Mouse (Mus musculus) myocyte (in vitro differentiated cells): ENCODE results near the gene Aars2. TPM values are rescaled to one million over a fixed set of nuclear protein-coding genes. Genes with fewer than 3 reads are reported as not detected.

Experiments
- H3K27me3 ChIP-seq: one replicate; pipeline ENCODE4 v1.6.1; 2011; ENCODE audit not compliant: control insufficient read depth, insufficient read depth, insufficient read length
- H3K36me3 ChIP-seq: one replicate; pipeline ENCODE4 v1.6.1; 2011; ENCODE audit not compliant: control insufficient read depth, insufficient read depth
- H3K4me2 ChIP-seq: one replicate; pipeline ENCODE4 v1.6.1; 2011; ENCODE audit warnings: low read depth, control low read depth
- H3K4me3 ChIP-seq: one replicate; pipeline ENCODE4 v1.5.1; 2011; ENCODE audit warnings: mild to moderate bottlenecking, control low read depth, moderate library complexity
- H3K79me2 ChIP-seq: one replicate; pipeline ENCODE4 v1.6.1; 2011; ENCODE audit not compliant: control insufficient read depth, insufficient read depth
- H3ac ChIP-seq: one replicate; pipeline ENCODE4 v1.6.1; 2011; ENCODE audit not compliant: control insufficient read depth, insufficient read length
- CEBPB ChIP-seq: IDR thresholded peaks from 2 replicates; pipeline ENCODE4 v1.6.1; 2011; ENCODE audit warnings: mild to moderate bottlenecking, moderate library complexity; ENCODE audit not compliant: poor library complexity, insufficient read depth, severe bottlenecking
- E2F4 ChIP-seq: IDR thresholded peaks from one replicate; pipeline ENCODE4 v1.6.1; 2011; ENCODE audit warnings: mild to moderate bottlenecking, control low read depth, moderate library complexity; ENCODE audit not compliant: insufficient read depth
- MAX ChIP-seq: IDR thresholded peaks from one replicate; pipeline ENCODE4 v1.6.1; 2011; ENCODE audit warnings: low read depth, mild to moderate bottlenecking, control low read depth
- MYOD1 ChIP-seq, 3 experiments: IDR thresholded peaks; one replicate each; pipeline ENCODE4 v1.6.1; 2011; ENCODE audit warnings: control low read depth in 2 of 3, low read depth in 2 of 3, mild to moderate bottlenecking in 2 of 3, moderate library complexity in 1 of 3; ENCODE audit not compliant: insufficient read length in 2 of 3, control insufficient read depth in 1 of 3
- MYOG ChIP-seq, 3 experiments: IDR thresholded peaks; one replicate each; pipeline ENCODE4 v1.6.1; 2011; ENCODE audit warnings: control low read depth in 2 of 3, low read depth in 2 of 3, mild to moderate bottlenecking in 2 of 3; ENCODE audit not compliant: insufficient read length in 2 of 3, control insufficient read depth in 1 of 3, insufficient read depth in 1 of 3
- POLR2A ChIP-seq: IDR thresholded peaks from one replicate; pipeline ENCODE4 v1.6.1; 2011; ENCODE audit warnings: low read depth, mild to moderate bottlenecking, control low read depth, moderate library complexity; ENCODE audit not compliant: insufficient read length
- POLR2AphosphoS2 ChIP-seq: IDR thresholded peaks from one replicate; pipeline ENCODE4 v1.6.1; 2011; ENCODE audit warnings: low read depth, control low read depth; ENCODE audit not compliant: insufficient read length
- REST ChIP-seq: IDR thresholded peaks from one replicate; pipeline ENCODE4 v1.6.1; 2011; ENCODE audit warnings: mild to moderate bottlenecking, control low read depth, moderate library complexity; ENCODE audit not compliant: insufficient read depth, insufficient read length
- SRF ChIP-seq: IDR thresholded peaks from one replicate; pipeline ENCODE4 v1.6.1; 2011; ENCODE audit warnings: low read depth; ENCODE audit not compliant: control insufficient read depth, insufficient read length
- TCF12 ChIP-seq: IDR thresholded peaks from one replicate; pipeline ENCODE4 v1.6.1; 2011; ENCODE audit warnings: mild to moderate bottlenecking, control low read depth; ENCODE audit not compliant: poor library complexity, insufficient read depth, severe bottlenecking
- TCF3 ChIP-seq: IDR thresholded peaks from one replicate; pipeline ENCODE4 v1.6.1; 2011; ENCODE audit warnings: low read depth, control low read depth; ENCODE audit not compliant: insufficient read length
- USF1 ChIP-seq: IDR thresholded peaks from one replicate; pipeline ENCODE4 v1.6.1; 2011; ENCODE audit warnings: low read depth, mild to moderate bottlenecking, control low read depth, moderate library complexity
- polyA plus RNA-seq: library from polyadenylated mRNA; unstranded; fragments of >200 nt; fragmentation: generic; extraction: Trizol; gene quantifications from one replicate; pipeline ENCODE4 v1.2.1, GENCODE M21; 2012; ENCODE audit warnings: missing spikeins

Aars2 gene
- polyA plus RNA-seq, 1 experiment, result 15.5 TPM

- H3ac ChIP-seq, result no peak overlapping the region
- H3K4me2 ChIP-seq, result no peak overlapping the region
- H3K4me3 ChIP-seq, result no peak overlapping the region
- H3K27me3 ChIP-seq, result no peaks in the 10 kb centered on the region
- no peaks in the 10 kb centered on the region for H3K79me2 ChIP-seq
- TF ChIP-seq POLR2AphosphoS2 (no peak), MYOG (IDR thresholded peaks at IDR 0.05; ENCODE audit: control insufficient read depth in 1 of 3, insufficient read depth in 1 of 3, insufficient read length in 2 of 3, low read depth in 2 of 3) (no peak)
- no peaks in the 10 kb centered on the region for H3K36me3 ChIP-seq
Observed at GRCm38 (mm10) chr17:45464255-45464654, 42.4 kb upstream of the Aars2 start.

GRCm38 (mm10) chr17:45466701-45467100 lies 39.9 kb upstream of the Aars2 start:
- Histone ChIP-seq H3K79me2 (no peaks in the 10 kb centered on the region), H3K4me2 (no peak overlapping the region), H3ac (no peak overlapping the region), H3K36me3 (no peaks in the 10 kb centered on the region), H3K27me3 (no peaks in the 10 kb centered on the region), H3K4me3 (no peak overlapping the region)
- TF ChIP-seq MYOD1 (IDR thresholded peaks at IDR 0.05; ENCODE audit: control insufficient read depth in 1 of 3, insufficient read length in 2 of 3, low read depth in 2 of 3) (no peak), E2F4 (no peak), CEBPB (no peak), USF1 (no peak), SRF (no peak), TCF12 (no peak)

- Histone ChIP-seq H3K27me3 (peaks cover 4% of the 10 kb centered on the region), H3K4me3 (no peak overlapping the region), H3ac (no peak overlapping the region), H3K4me2 (no peak overlapping the region), H3K36me3 (no peaks in the 10 kb centered on the region), H3K79me2 (no peaks in the 10 kb centered on the region)
- no peak for TF ChIP-seq REST
- TF ChIP-seq CEBPB, result no peak
- TF ChIP-seq POLR2AphosphoS2, result no peak
- no peak for TF ChIP-seq TCF3
- no peak for TF ChIP-seq MYOG (IDR thresholded peaks at IDR 0.05; ENCODE audit: control insufficient read depth in 1 of 3, insufficient read depth in 1 of 3, insufficient read length in 2 of 3, low read depth in 2 of 3)
- no peak for TF ChIP-seq USF1
- no peak for TF ChIP-seq TCF12
- no peak for TF ChIP-seq MYOD1 (IDR thresholded peaks at IDR 0.05; ENCODE audit: control insufficient read depth in 1 of 3, insufficient read length in 2 of 3, low read depth in 2 of 3)
- TF ChIP-seq POLR2A, result no peak
- TF ChIP-seq MAX, result no peak
- TF ChIP-seq E2F4, result no peak
- TF ChIP-seq SRF, result no peak
Observed at GRCm38 (mm10) chr17:45468302-45468701, 38.3 kb upstream of the Aars2 start.

- Histone ChIP-seq H3K27me3 (peaks cover 4% of the 10 kb centered on the region), H3ac (no peak overlapping the region), H3K79me2 (no peaks in the 10 kb centered on the region), H3K4me2 (no peak overlapping the region), H3K36me3 (no peaks in the 10 kb centered on the region), H3K4me3 (no peak overlapping the region)
- TF ChIP-seq MAX (no peak), POLR2AphosphoS2 (no peak), E2F4 (no peak), CEBPB (no peak), SRF (no peak), USF1 (no peak), MYOD1 (IDR thresholded peaks at IDR 0.05; ENCODE audit: control insufficient read depth in 1 of 3, insufficient read length in 2 of 3, low read depth in 2 of 3) (no peak), TCF3 (no peak), MYOG (IDR thresholded peaks at IDR 0.05; ENCODE audit: control insufficient read depth in 1 of 3, insufficient read depth in 1 of 3, insufficient read length in 2 of 3, low read depth in 2 of 3) (no peak), POLR2A (no peak), TCF12 (no peak), REST (no peak)
Observed at GRCm38 (mm10) chr17:45470726-45471125, 35.9 kb upstream of the Aars2 start.

GRCm38 (mm10) chr17:45473667-45474066 lies 33.0 kb upstream of the Aars2 start:
- Histone ChIP-seq H3K36me3 (no peaks in the 10 kb centered on the region), H3K27me3 (peaks cover 8% of the 10 kb centered on the region), H3K79me2 (no peaks in the 10 kb centered on the region), H3ac (no peak overlapping the region), H3K4me3 (no peak overlapping the region), H3K4me2 (no peak overlapping the region)
- TF ChIP-seq POLR2A (no peak), MYOD1 (IDR thresholded peaks at IDR 0.05; ENCODE audit: control insufficient read depth in 1 of 3, insufficient read length in 2 of 3, low read depth in 2 of 3) (no peak), TCF12 (no peak), SRF (no peak), USF1 (no peak), CEBPB (no peak), E2F4 (no peak), REST (no peak), TCF3 (no peak), POLR2AphosphoS2 (no peak), MYOG (IDR thresholded peaks at IDR 0.05; ENCODE audit: control insufficient read depth in 1 of 3, insufficient read depth in 1 of 3, insufficient read length in 2 of 3, low read depth in 2 of 3) (no peak), MAX (no peak)
